Mouse (Mus musculus) cortical plate, adult 2 months (tissue): ENCODE measurements around the gene Neurl2.

ENCODE experiments used
- CTCF ChIP-seq: fragments of 200-500 bp; IDR thresholded peaks from 2 replicates; pipeline ENCODE4 v1.5.1; 2011; ENCODE audit warnings: mild to moderate bottlenecking, control low read depth, low read length; ENCODE audit not compliant: insufficient read depth; ENCODE audit errors: extremely low read depth
- POLR2A ChIP-seq: fragments of 200-500 bp; IDR thresholded peaks from 2 replicates; pipeline ENCODE4 v1.6.1; 2011; ENCODE audit warnings: mild to moderate bottlenecking, low read length, control low read depth; ENCODE audit not compliant: insufficient read depth; ENCODE audit errors: extremely low read depth

DNA sequence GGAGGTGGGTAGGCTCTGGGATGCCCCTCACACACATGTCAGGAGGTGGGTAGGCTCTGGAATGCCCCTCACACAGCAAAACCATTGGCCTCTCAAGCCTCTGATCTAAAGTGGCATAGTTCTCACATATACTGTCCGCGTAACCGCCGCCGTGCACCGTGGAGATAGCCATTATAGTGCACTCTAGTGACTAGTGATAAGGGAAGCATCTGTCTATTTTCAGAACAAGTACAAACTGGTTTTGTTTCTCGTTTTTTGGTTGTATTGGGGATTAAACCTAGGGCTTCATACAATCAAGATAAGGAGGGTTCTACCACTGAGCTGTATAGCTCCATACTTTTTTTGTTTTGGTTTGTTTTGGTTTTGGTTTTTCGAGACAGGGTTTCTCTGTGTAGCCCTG, 17.4 kb downstream of the Neurl2 start:
- TF ChIP-seq CTCF (no peak), POLR2A (no peak)
